Mouse (Mus musculus): ENCODE measurements around the gene Elf4.

Gene Elf4

GRCm38 (mm10) chrX:48383643-48384042 is 79.3 kb downstream of the Elf4 start:
- peak; percentile 21 to 70 for DNase-seq (ENCODE audit: low spot score in 2 of 2)

GRCm38 (mm10) chrX:48367841-48368240 is 95.1 kb downstream of the Elf4 start:
- no peak for DNase-seq (ENCODE audit: low spot score in 2 of 2)

- DNase-seq (ENCODE audit: low spot score in 2 of 2): no peak
Measured at GRCm38 (mm10) chrX:48365836-48366577, 96.9 kb downstream of the Elf4 start.

All from urinary bladder, postnatal 4 days (tissue).